Mouse (Mus musculus) kidney, postnatal 4 days (tissue): ENCODE results near the gene Defb13.
A peak's percentile ranks its signal among the peaks of the same experiment; 100 is the strongest.
"Not testable (repeated sequence)": the region's sequence is repeated elsewhere in the genome, so short reads cannot be mapped to it uniquely, and the experiment has no call there.

Experiments used
- DNase-seq, 2 experiments: peaks; one replicate each; pipeline ENCODE4 v3.0.0; 2021; ENCODE audit warnings: mixed read lengths in 2 of 2

Gene Defb13

GRCm38 (mm10) chr8:21946462-21946861, at the start of gene Defb13:
Gene Defb13 (plus strand): TSS chr8:21946762.
- no peak for DNase-seq

DNA sequence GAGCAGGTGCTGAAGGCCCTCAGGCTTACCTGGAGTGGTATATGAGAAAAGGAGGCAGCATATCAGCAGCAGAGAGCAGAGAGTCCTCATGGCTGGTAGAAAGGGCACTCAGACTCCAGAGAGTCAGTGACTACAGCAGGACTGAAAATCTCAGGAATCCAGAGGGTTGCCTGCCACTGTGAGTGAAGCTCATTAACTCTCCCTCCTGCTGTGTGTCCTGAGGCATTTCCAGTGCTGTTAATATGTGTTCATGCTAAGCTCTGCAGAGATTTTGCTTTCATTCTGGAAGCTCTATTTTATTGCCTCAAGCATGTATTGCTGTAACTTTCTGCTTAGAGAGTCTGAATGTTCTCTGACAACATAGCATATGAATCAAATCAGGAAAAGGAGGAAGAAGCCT, 40.3 kb upstream of the Defb13 start, which contains the start of gene Defb11:
Gene Defb11 (minus strand): TSS at position 123 of the 400 bp plus-strand sequence.
- peak in 1 of 2 experiments; percentile 3 for DNase-seq

DNA sequence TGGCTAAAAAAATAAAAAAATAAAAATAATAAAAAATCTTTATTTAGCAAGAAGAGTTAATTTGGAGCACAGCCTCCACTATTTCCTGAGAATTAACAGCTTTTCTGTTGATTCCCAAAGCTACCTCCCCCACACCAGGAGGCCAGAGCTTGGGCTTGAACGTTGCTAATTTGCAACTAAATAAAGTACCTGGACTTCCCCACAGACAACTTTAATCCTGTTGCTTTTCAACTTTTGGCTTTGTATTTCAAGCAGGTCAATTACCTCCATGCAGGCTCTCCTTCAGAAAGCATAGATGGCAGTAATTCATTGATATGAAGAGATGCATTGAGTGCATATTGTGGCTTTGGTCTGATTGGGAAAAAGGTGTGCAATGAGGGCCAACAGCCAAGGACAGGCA, 34.6 kb upstream of the Defb13 start:
- DNase-seq, result no peak

DNA sequence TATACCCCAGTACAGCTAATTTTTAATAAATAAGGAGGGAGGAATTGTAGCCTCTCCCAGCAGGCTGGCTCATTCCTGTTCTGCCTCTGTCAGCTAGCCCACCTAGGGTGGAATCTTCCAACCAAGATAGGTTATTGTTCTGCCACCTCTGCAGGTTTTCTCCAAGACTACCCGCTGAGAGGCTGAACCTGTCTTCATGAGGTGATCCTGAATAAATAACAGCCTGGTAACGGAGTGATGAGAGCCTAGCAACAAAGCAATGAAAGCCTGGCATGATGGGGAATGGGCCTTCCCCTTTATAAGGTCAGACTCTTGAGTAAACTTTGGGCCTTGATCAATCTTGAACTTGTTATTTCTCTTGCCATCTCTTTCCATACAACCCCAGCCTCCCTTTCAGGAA, 34.0 kb upstream of the Defb13 start:
- no peak for DNase-seq

GRCm38 (mm10) chr8:21915625-21916024, 30.9 kb upstream of the Defb13 start:
- no peak for DNase-seq

- not testable (repeated sequence) for DNase-seq
Measured at GRCm38 (mm10) chr8:21930754-21931153, 15.8 kb upstream of the Defb13 start.

DNA sequence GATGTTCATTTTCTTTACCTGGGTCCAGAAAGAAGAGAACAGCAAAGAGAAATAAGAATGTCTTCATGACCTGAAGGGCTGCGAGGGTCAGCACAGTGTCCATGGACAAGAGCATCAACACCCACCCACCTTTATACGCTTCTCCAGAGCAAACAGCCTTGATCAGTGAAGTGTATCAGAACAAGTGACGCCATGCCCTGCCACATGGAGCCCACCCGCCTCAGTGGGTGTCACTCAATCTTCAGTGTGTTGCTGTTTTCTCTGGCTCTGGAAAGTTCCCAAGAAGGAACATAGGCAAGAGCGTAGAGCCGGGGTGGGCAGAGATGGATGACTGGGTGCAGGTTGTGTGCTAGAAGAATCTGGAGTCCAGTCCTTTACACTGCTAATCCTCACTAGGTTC, 14.0 kb upstream of the Defb13 start, which contains the start of gene Defb15:
Gene Defb15 (minus strand): TSS at position 101 of the 400 bp plus-strand sequence.
- no peak for DNase-seq

- DNase-seq, result not testable (repeated sequence)
Measured at GRCm38 (mm10) chr8:21938052-21938451, 8.5 kb upstream of the Defb13 start, which contains the start of gene Defb35. Gene Defb35 (plus strand): TSS chr8:21938352.

DNA sequence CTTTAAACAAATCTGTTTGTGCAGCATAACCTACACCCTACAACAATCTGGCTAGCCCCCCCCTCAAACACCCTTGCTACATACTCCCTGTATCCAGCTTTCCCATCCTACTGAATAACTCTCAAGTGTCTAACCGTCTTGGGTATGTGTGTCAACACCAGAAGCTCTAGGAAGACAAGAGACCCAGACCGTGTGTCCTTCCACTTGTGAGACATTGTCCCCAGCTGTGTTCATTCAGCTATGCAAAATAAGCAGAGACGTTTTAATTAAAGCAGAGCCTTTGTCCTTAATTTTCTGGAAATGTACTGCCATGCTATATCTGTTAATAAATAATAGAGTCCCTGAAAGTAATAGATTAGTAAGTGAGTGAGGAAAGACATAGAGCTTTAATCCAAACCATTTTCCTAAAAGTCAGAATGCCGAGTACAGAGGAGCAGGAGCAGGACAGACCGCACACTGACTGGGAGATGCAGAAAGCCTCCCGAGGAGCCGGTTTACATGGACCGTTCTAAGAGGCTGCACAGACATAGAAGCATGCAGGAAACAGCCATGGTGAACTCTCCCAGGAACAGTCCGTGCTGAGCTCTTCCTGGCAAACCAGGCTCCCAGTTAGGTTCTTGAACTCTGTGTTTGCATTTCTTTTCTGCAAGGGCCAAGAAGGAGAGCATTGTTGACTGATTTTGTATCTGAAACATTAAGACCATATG, 902 bp downstream of the Defb13 start:
- peak in 1 of 2 experiments; percentile 24 for DNase-seq

DNA sequence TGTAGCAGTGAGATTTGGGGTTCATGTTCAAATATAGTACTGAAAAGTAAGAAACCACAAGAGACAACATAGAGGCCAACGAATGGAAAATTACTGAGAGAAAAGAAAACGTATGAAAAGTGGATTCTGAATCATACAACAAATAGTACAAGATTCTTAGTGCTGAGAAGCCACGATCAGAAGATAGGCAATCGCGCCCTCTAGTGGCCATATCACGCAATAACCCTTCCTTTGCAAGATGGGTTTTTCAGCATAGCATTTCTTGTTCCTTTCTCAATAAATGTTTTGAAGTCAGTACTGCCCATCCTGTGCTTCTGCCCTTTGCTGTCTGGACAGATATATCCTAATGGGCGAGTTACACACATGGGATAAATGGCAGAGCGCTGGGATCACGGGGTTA, 8.8 kb downstream of the Defb13 start:
- peak; percentile 67 to 68 for DNase-seq

- no peak for DNase-seq
Measured at GRCm38 (mm10) chr8:21956336-21956735, 9.8 kb downstream of the Defb13 start.

DNA sequence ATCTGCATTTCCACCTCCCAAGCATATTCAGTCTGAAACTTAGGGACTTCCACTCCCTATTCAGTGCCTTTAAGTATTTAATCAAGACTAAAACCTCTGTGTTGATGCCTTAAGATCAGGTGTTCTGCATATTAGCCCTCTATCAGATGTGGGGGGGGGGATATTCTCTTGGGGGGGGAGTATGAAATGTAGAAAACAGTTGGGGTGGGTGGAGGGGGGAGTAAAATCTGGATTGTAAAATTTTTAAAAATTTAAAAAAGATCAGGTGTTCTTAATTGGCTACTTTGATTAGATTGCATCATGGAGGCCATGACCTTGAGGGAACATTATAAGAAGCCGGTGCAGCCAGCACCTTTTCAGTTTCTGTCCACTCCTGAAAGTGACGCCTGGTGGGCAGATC, 11.9 kb downstream of the Defb13 start, which contains the start of gene Fam90a1a:
Gene Fam90a1a (plus strand): TSS at position 301 of the 400 bp plus-strand sequence.
- DNase-seq, result no peak

DNA sequence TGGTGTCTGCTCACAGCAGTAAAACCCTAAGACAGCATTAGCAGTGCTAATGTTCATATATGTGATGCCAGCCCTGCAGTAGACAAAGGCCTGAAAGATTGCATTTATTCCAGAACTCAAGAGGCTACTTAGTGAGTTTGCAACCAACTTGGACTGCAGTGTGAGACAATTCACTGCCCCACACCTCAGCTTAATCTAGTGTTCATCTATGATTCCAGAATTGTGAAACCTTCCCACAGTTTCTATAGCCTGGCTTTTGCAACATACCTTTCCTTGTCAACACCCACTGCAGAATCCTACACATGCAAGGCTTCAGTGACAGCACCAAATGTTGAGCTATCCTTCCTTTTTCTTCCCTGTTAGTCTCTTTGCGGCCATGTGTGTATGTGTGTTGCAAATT, 20.1 kb downstream of the Defb13 start:
- no peak for DNase-seq

- DNase-seq, result no peak
Measured at GRCm38 (mm10) chr8:21969475-21969874, 22.9 kb downstream of the Defb13 start, which contains the start of gene Ccdc70. Gene Ccdc70 (plus strand): TSS chr8:21969775.

DNA sequence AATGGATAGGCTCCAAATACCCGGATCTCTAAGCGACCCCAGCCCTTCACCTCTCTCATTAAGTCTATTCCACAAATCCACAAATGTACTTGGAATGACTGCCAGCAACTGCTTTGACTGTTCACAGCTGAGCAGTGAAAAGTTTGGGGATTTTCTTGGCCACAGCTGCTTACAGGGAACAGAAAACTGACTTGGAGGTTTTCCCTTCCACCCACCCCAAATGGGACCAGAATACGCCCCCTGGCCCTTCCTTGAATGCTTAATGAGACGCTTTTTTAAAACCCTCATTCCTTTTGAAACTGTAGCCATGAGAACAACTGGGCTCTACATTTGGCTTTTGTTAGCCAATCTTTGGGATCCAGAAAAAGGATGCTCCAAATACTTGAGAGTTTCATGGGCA, 31.6 kb downstream of the Defb13 start:
- DNase-seq, result no peak

DNA sequence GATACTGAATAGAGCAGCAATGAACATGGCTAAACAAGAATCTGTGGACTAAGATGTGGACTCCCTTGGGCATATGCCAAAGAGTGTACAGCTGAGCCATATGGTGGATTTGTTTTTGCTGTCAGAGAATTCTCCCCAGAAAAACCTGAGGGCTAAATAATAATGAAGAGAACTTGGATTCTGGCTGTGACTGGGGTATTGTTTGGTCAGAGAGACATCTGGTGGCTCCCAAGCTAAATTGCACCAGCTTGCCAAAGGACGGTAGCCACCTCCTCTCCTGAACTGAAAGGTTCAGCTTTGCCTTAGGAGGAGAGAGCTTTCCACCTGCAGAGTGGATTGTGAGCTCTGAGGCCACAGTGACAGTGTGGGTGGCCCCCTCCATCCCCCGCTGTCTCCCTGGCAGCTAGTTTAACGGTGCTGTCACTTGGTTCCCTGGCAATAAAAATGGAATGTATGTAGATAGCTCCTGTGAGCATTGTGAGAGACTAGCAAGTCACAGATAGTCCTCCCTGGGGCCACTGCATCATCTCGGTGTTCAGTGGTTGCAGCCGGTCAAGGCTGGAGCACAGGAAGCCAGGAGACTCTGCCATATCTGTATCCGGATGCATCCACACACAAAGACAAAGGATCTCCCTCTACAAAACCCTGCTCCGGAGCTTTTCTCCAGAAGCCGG, 35.2 kb downstream of the Defb13 start:
- DNase-seq, result peak in 1 of 2 experiments; percentile 9

GRCm38 (mm10) chr8:21992184-21992583, 45.6 kb downstream of the Defb13 start:
- peak; percentile 39 to 53 for DNase-seq

DNA sequence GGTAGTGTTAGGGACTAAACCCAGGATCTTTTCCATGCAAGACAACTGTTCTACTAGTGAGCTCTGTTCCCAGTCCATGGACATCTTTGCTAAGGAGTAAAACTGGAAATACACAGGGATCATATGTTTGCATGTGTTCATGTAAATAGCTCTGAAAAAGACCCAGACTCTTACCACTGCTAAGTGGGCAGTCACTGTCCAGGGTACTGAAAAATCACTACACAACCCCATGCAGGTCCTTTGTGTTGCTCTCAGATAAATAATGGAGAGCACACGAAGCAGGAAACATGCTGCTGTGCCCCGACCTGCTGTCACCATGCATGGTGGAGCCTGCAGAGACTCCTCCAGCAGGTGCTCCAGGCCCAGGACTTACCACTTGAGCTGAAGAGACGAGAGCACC, 48.6 kb downstream of the Defb13 start:
- peak; percentile 18 to 35 for DNase-seq
